Mouse (Mus musculus) urinary bladder, postnatal 25 days (tissue): ENCODE measurements around the gene Cdk14.
"Not testable (repeated sequence)": the region's sequence is repeated elsewhere in the genome, so short reads cannot be mapped to it uniquely, and the experiment has no call there.

ENCODE experiments used
- DNase-seq: peaks from one replicate; pipeline ENCODE4 v3.0.0; 2022; ENCODE audit warnings: low spot score

Cdk14 gene

DNA sequence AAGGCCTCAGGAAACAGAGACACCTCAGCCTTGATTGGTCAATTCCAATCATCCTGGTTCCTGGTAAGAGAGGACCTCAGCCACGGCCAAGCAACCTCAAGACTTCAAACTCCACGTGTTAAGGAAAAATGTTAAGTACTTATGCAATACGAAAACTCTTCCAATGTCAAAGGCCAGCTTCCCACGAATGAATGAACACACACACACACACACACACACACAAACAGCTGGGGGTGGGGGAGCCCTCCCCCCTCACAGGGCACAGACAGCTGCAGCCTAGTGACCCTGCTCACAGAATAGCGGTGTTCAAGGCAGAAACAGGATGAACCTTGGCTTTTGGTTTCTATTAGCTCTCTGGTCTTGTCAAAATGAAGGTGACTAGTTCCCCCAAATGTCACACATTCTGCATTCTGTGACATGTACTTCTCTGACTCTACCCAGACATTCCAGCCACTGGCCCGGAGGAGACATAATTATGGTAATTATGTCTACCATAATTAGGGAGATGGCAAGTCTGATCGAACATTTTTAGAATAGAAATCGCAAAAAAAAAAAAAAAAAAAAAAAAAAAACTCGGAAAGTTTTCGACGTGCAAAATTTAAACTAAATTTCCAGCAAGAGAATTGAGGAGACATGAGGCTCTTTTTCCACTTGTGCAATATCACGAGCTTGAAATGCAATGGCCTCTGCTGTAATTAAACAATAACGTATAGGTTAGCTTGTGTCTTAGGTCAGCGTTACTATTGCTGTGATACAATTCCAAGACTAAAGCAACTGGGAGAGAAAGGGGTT, 54.6 kb downstream of the Cdk14 start:
- no peak for DNase-seq

DNA sequence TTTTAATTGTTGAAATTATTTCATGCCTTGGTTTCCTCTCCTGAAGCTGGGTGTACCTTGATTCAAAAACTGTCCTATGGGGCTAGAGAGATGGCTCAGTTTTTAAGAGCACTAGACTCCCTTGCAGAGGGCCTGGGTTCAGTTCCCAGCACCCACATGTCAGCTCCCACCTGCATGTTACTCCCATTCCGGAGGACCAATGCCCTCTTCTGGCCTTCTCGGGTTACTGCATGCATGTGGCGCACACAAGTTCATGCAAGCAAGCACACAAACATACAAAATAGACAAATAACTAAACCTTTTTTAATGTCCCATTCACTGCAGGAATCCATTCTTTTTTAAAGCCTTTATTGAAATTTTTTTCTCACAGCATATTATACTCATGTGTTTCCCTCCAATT, 58.4 kb downstream of the Cdk14 start:
- DNase-seq = no peak

DNA sequence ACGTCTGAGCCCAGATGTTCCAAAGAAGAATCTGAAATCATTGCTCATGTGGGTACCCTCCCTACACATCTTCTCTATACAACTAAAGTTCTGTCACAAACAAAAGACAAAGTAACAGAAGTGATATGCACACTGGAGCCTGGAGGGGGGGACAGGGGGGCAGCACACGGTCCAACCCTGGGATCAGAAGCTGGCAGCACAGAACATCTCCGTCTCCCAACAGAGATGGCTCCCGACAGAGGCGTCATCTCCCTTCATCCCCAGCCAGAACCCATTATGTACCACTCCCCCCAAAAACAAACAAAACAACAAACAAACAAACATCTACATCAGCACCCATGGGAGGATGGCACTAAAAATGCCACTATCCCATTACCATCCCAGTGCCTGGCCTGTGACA, 59.8 kb downstream of the Cdk14 start:
- no peak for DNase-seq

DNA sequence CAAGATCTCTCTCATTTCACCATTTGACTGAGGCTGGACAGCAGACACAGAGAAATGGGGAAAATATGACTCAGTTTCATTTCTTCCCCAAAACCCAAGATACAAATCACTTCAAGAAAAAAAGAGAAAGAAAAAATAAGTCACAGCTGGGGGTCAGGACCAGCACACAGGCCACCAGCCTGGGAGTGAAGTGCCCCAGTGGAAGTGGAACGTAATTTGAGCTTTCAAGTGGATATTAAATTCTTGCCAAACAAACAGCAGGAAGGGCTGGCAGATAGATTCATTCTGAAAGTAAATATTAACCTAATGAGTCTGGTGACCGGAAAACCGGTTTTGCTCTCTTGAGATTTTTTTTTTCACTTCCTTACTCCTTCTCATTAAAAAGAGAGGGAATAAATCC, 60.2 kb downstream of the Cdk14 start:
- DNase-seq = no peak

DNA sequence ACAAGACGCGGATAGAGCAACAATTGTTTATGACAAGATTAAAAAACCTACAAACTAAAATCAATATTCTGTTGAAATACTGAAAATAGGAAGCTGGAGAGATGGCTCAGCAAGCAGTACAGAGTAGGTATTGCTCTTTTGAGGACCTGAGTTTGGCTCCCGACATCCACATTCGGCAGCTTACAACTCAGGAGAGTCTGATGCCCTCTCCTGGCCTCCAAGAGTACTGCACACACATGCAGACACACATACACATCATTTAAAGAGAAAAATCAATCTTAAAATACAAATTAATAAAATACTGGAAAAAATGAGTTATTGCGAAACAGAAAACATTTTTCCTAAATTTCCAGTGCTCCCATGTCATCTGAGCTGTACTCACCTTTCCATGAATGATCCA, 60.7 kb downstream of the Cdk14 start:
- DNase-seq = no peak

DNA sequence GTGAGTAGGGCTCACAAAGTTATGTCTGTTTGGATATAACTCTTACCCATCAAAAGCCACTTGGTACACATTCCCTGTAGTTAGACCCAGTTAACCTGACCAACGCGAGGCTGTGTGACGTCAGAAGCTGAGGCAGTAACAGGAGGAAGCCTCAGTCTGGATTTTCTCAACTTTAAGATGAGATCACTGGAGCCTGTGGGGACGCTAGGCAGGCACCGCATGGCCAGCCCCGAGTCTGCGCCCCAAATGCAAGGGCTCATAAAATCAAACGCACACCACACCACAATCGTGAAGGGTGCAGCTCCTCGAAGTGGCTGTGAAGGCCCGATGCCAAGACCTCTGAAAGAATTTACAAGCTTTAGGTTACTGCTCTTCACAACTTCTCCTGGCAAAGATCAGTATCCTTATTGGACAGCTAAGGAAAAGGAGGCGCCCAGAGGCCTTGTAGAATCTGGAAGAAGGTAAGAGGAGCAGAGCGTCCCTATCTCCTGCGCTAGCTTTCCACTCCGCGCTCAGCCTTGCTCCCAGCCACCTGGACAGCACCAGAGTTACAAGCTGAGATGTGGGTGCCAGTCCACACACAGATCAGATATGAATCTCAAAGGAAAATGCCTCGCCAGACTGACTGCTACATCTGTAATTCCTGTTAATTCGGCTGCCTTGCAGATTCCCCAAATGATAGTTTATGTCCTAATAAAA, 61.9 kb downstream of the Cdk14 start:
- no peak for DNase-seq

DNA sequence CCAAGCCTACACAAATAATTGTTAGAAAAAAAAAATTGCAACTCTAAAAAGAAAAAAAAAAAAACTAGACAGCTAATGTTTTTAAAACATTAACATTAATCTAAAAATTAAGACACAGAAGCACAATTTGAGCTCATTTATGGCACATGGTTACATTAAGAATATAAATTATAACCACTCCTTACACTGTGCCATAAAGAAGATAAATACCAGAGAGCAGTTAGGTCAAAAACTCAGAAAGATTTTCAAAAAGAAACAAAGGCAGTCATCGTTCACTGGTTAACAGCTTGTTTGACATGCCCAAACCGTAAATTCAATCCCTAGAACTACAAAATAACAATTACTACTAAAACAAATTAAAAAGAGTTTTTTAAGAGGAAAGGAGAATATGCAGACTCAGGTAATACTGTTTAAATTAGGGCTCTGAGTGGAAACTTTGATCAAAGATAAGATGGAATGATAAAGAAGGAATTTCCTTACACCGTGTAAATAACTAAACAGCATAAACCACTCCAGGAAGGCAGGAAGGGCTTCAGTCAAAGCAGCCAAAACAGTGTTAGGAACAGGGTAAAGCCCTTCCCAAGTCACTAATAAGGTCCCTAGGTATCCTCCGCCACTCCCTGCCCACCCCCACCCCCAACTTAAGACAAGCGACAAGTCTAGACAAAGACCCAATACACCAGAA, 65.3 kb downstream of the Cdk14 start:
- no peak for DNase-seq

DNA sequence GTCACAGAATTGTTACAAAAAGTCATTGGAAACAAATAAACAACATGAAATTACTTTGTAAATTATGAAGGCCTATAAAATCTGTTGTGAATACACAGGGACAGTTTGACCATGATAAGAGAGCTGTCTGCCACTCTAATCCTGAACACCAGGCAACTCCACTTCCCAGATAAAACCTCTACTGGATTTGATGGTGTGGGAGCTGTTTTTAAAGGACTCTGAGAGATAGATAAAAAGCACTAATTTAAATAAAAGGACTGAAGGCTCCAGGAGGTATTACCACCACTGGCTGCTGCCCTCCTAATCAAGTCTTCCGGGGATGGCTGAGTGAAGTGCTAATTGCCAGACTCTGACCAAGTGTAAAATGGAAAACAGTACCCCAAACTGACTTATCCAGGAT, 66.2 kb downstream of the Cdk14 start:
- DNase-seq = no peak

DNA sequence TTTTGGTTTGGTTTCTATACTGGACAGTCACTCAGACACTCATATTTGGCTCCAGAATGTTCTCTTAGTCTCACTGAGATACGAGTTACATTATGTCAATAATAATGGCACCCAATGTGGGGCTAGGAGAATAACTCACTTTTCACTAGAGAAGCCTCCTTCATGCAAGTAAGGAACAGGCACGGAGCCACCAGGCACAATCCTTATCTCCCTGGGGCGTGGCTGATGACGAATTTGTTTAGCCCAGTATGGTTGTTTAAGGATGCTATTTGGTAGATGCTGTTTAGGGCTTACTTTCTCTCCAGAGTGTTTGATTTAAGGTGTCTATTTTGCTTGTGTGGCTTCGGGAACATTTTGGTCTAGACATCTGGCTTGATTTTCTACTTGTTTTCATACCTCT, 75.5 kb downstream of the Cdk14 start:
- no peak for DNase-seq

DNA sequence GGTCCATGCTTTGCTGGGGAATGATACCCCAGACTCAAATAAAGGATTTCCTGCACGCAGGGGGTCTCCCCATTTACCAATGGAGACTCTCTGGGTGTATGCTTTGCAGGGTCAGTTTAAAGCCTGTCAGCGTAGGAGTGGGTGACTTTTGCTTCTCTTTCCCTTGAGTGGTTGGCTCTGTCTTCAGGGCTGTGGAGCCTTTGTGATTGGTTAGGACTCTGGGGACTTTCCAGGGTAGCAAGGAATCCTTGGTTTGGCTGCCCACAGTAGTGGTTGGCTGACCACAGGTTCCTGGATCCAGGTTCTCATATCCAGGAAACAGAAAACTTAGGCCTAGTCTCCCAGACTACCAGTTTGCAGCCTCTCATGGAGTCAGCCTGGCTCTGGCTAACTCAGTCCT, 76.4 kb downstream of the Cdk14 start:
- DNase-seq = no peak

DNA sequence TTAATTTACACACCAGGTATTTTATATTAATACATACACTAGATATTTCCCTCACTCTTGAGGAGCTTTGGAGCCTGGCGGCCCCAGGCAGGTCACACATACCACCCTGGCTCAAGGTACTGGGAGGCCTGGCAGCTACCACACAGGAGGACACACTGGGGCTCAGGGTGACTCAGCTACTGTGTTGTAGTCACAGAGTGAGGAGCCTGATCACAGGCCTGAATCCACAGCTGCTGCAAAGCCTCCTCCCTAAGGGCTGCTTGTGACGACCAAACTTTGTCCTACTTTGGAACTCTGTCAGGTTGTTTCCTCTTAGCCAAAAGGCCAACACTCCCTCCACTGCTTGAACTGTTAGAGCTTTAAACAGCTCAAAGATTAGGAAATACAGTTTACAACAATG, 76.8 kb downstream of the Cdk14 start:
- DNase-seq = no peak

DNA sequence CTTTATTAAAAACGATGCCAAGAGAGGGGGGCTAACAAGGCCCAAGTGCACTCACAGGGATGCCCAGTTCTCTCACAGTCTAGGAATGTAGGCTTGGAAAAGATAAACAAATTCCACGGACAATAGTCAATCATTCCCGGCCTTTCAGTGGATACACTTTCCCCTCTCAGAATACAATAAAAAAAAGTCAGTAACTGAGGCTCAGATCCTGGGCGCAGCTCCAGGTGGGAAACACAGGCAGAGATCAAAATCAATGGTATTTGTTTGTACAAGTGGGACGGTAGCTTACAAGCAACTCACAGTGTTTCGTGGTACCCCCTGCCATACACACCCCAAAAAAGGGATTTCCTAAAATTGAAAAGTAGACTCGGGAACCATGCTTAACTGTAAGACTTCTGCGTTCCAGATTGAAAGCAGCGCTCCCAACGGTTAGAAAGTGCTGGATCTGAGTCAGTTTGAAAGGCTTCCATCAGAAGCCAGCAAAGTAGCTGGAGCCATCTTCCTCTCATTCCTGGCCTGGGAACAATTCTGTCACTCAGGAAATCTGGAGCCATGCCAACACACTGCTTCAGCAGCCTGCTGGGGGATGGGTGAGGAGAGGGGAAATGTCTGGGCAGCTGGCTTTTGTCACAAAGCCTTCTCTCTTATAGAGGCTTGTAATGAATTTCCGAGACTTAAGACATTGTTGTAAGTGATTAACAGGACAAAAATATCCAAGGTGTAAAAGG, 77.5 kb downstream of the Cdk14 start:
- no peak for DNase-seq

DNA sequence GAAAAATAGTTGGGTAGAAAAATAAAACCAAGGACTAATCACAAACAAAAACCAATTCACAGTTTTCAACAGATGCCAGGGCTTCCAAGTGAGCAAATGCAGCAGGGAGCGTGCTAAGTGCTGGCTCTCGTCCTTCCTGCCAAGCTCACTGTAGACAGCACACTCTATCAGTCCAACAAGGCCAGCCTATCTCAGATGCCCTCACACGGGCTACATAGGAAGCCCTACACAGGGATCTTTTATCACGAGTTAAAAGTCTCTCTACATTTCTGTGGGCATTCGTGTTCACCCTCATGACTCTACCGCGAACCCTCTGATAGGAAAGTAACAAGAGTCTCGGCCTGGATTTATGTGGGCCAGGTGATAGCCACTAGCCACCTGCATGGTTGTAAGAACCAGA, 78.5 kb downstream of the Cdk14 start:
- no peak for DNase-seq

DNA sequence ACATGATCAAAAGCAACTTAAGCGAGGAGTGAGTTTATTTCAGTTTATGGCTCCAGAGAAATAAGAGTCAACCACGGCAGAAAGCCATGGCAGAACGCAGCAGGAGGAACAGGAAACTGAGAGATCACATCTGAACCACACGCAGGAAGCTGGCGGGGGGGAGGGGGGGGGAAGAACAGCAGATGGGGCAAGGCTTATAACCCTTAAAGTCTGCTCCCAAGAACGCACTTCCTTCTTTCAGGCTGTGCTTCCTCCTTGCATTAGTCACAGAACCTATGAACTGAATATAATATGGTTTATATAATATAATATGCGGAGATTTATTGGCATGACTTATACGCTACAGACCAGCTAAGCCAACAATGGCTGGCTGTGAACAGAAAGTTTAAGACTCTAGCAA, 86.2 kb downstream of the Cdk14 start:
- no peak for DNase-seq

DNA sequence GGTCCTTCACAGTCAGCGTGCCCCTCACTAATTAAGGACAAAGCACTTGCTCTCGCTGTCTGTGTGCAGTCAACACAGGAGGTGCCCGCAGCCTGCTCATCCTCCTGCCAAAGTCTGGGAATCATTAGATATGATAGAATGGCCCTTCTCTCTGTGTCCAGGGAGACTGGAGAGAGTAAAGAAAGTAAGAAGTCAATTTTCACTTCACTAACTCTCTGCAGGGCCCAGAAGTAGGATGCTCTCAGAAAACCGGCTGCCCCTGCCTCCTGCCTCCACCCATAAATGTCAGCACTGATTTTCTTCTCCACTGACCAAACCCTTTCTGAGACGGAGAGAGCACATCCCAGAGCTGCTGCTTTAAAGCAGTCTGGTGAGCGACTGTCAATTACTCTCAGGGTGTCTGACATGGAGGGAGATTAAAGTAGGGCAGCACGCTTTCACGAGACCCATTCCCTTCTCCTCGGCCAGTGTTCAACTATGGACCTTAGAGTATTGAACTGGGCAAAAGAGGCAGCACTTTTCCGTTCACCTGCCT, 89.1 kb downstream of the Cdk14 start:
- no peak for DNase-seq

DNA sequence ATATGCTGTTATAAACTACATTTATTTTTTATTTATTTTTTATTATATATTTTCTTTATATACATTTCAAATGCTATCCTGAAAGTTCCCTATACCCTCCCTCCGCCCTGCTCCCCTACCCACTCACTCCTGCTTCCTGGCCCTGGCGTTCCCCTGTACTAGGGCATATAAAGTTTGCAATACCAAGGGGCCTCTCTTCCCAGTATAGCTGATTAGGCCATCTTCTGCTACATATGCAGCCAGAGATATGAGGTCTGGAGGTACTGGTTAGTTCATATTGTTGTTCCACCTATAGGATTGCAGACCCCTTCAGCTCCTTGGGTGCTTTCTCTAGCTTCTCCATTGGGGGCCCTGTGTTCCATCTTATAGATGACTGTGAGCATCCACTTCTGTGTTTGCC, 91.1 kb downstream of the Cdk14 start:
- not testable (repeated sequence) for DNase-seq

DNA sequence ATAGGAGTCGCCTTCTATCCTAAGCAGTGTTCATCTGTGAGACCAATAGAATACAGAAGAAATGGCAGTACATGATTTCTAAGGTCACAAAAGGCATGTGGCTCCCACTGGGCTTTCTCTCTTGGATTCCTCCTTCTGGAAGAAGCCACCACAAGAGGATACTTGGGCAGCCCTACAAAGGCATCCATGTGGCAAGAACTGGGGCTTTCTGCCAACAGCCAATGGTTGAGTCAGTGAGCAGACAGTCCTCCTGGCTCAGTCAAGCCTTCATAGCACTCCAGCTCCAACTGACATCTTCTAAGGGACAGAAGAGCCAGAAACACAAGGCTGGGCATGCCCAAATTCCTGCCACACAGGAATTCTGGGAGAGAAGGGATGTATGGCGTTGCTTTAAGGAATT, 93.4 kb downstream of the Cdk14 start:
- DNase-seq = peak; percentile 11

DNA sequence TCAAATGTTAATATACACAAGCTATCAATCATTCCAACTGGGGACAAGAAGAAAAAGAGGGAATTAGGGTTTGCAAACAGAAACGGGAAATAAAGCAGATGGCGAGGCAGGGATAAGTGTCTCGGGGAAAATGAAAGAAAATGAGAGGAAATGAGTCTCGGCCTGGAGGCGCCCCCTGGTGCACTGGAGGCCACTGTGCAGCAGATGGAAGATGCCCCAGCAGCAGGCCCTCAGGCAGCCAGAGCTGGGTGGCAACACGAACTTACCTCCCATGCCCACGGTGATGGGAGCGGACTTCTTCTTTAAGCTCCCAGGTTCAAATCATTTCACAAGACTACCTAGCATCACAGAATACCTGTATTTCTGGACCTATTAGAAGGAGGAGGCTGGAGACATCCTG, 97.4 kb downstream of the Cdk14 start:
- DNase-seq = no peak

DNA sequence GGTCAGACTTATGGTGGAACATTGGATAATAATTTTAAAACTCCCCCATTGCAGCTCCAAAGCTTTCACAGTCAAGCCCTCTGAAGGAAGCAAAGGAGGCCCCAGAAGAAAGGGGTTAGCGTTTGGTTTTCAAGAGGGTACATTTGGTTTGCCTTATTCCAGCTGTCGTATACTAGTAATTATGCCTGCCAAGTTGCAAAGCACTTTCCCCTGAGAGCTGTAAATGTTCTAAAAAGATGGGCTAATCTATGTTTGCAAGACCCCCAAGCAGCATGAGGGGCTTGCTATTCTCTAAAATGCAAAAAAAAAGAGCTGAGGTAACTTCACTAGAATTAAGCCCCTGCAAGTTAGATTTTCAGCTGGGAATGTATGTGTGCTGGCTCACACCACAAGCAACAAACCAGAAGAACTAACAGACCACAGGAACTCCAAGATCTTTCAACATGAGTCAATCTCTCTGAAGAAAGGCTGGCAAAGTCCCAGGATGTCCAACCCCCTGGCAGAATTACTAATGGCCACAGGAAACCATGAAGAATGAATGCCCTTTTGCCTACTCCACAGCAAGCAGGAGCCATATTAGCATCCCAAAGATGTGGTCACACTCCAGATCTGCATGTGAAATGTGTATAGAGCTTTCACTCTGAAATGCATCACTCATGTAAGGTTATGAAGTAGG, 99.5 kb downstream of the Cdk14 start:
- peak; percentile 33 for DNase-seq

DNA sequence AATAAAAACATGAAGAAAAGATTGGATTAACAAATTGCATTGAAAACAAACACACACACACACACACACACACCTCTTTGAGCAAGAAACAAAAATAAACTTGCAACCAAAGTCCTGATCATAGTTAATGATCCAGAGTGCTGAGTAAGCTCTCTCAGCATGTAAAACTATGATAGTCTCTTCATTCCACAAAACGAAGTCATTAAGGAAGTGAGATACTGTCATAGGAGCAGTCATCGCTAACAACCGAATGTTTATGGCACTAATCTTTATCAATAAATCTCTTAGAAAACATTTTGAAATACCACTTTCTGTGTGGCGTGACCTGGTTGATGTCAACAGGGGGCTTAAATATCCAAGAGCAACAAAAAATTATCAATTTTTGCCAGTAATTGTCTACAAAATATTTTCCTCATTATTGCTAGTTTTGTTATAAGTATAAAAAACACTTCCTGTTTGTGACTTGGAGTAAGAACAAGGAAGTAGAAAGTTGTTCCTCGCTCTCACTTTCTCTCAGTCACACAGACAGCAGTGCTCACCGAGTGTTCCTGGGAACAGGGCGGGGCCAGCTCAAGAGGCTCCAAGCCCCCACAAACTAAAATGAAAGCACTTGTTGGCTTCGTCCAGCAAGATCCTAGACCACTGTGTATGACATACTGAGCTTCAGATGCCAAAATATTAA, 100.1 kb downstream of the Cdk14 start:
- no peak for DNase-seq

DNA sequence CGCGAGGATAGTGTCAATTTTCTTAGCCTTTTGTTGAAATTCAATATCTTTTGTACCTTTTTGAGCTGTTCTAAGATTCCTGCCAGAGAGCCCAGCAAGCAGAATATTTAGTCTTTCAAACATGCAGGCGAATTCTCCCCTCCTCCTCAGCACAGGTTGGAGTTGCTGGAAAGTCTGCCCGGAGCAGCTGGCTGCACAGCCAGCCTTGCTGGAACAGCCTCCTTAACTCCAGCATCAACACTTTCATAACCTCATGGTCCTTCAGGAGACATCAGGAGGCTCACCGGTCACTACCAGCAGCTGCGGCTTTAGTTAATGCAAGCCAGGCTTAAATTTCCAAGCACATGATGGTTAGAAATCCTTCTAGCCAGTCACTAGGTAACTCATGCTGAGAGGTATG, 105.8 kb downstream of the Cdk14 start:
- DNase-seq = no peak
